Mouse (Mus musculus) frontal cortex, postnatal 10 days (tissue): Measurements from ENCODE around the gene Tmem240.
"Not testable (repeated sequence)": the region's sequence is repeated elsewhere in the genome, so short reads cannot be mapped to it uniquely, and the experiment has no call there.

Experiments
- DNase-seq, 2 experiments: peaks; one replicate each; pipeline ENCODE4 v3.0.0; 2022; ENCODE audit warnings: low spot score in 2 of 2, mixed read lengths in 1 of 2

Tmem240 gene

DNA sequence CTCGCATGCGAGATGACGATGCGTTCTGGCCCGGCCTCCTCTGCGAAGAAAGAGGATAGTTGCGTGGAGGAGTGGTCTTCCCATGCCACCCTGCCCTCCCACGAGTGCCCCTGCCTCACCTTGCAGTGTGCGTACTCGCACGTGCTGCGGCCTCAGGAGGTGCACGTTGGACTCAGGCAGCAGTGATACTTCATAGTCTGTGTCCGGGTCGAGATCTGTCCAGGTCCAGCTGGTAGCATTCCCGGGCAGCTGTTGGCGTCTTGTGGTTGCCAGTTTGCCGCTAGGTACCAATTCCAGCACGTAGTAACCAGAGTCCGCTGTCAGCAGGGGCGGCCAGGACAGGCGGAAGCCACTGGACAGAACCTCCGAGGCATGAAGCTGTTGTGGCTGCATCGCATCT lies 36.0 kb downstream of the Tmem240 start:
- peak in 1 of 2 experiments; percentile 41 for DNase-seq

DNA sequence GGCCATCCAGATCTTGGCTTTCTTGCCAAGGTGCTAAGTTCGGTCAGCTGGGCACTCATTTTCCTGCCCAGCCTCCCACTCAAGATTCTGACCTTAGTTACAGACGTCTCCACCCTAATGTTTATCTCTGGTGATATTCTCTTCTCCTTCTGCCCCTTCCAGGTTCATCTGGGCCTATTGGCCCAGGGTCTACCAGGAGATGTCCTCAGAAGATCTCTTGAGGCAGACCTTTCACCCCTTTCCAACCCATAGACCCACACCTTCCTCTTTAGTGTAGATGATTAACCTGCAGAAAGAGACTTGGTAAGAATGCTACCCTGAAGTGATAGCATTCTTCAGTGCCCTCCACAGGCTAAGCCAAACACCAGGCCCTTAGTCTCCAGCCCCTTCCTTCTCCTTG lies 37.1 kb downstream of the Tmem240 start:
- DNase-seq = peak in 1 of 2 experiments; percentile 4

- DNase-seq = no peak
These were observed 38.2 kb downstream of the Tmem240 start for GRCm38 (mm10) chr4:155772786-155773185.

- no peak for DNase-seq
These were observed 38.9 kb downstream of the Tmem240 start for GRCm38 (mm10) chr4:155773335-155774078.

GRCm38 (mm10) chr4:155774280-155774754 lies 39.7 kb downstream of the Tmem240 start, which contains the start of gene Vwa1:
Vwa1 (minus strand) TSS chr4:155774698.
- peak; percentile 82 to 84 for DNase-seq

GRCm38 (mm10) chr4:155774971-155775740 lies 40.6 kb downstream of the Tmem240 start:
- peak in 1 of 2 experiments; percentile 77 for DNase-seq

DNA sequence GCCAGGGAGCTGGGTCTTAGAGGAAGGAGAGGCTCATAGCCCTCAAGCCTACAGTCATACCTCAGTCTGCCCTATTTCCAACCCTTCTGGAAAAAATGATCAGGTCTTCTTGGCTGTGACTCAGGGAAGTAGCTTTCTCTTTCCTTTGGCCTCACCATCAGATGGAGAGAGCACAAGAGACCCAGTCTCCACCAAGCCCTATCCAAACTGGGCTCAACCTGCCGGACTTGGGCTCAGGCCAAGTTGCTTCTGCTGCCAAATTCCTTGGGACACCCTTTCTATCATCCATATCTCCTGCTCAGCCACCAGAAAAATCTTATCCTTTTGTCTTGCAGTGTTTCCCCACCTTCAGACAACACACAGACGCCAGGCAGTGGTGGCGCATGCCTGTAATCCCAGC lies 41.3 kb downstream of the Tmem240 start:
- DNase-seq = no peak

DNA sequence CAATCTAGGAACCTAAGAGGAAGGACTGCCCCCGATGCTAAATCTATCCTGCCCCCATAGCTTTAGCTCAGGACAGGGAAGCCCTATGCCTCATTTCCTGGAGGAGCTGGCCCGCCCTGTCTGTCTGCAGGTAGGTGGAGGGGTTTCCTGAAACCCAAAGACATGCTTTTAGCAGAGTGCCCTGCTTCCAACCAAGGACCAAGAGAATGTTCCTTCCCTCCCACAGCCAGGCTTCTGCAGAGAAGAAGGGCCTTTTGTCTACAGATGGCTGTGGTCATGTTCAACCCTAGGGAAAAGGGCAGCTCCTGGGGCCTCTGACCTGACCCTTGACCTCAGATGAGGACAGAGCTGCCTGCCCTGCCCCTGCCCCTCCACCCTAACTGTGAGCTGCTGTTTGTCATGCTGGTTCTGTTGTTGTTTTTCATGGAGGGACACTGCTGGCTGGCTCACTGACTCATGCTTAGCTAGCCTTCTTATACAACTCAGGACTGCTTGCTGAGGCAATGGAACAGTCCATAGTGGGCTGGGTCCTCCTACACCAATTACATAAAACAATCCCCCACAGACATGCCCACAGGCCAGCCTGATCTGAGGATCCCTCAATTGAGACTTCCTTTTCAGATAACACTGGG lies 42.2 kb downstream of the Tmem240 start:
- no peak for DNase-seq

DNA sequence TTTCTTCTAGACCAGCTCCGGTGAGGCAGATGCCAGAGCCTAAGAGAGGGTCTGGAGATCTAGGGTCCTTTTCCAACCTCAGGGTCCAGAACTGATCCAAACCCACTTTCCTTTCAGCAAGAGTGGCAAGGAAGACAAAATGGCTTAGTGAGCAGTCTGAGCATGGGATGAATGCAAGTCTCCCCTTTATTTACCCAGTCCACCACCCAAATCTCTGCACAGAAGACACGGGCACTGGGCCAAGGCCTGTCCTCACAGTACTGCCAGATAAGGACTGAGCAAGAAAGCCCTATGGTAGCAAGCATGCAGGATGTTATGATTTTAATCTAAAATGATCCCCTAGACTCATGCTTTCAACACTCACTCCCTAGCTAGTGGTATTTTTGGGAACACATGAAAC lies 43.2 kb downstream of the Tmem240 start:
- DNase-seq = no peak

- DNase-seq = no peak
These were observed 44.9 kb downstream of the Tmem240 start for GRCm38 (mm10) chr4:155779498-155779897.

DNA sequence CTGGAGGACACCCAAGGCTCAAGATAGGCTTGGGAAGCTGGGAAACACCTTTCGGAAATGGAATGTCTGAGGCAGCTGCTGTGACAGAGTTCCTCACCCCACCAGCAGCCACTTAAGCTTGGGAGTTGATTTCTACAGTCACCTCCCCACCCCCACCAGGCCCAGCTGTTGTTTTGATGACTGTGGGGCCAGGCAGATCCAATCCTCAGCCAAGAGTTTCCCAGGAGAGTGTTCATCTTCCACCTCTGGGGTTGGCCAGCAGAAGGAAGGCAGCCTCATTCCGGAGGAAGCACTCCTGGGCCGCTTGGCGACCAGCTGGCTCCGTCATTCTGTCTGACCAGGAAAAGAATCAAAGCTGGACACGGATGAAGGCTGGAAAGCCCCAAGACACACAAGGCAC lies 46.3 kb downstream of the Tmem240 start:
- DNase-seq = no peak

DNA sequence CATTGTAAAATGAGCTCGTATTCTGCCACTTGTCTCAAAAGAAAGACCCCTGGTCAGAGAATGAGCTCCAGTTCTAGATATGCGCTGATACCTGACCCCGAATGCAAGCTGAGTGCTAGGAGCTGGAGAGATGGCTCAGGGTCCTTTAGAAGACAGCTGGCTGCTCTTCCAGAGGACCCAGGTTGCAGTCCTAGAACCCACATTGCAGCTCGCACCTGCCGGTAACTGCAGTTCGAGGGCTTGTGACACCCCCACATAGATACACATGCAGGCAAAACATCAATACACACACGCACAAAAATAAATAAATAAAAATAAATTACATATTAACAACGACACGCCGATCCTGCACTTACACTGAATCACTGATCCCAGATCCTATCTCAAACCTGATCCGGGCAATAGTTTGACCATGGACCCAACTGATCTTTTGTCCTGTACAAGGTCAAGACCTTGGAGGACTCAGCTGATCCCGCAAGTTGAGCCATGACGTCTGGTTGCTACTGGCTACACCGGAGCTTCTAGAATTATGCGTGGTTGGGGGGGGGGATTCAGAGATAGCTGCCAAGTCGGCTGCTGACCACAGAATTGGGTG lies 49.0 kb downstream of the Tmem240 start:
- DNase-seq = no peak

- peak; percentile 69 to 80 for DNase-seq
These were observed 49.6 kb downstream of the Tmem240 start for GRCm38 (mm10) chr4:155784081-155784701.

DNA sequence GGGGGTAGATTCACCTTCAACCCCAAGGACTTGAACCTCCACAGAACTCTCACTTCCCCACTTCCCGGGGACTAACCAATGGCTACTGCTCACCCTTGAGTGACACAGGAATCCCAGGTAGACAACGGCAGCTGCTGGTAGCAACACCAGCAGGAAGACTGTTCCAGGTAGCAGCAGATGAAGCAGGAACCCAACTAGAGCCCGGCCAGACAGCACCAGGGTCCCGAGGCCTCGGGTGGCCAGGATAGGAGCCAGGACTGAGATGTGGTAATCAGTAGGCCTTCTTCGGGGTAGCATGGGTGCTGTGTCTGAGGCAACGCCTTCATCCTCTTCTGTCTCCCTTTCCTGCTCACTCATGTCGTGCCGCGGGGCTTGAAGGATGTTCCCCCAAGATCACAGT lies 50.6 kb downstream of the Tmem240 start:
- DNase-seq = no peak

DNA sequence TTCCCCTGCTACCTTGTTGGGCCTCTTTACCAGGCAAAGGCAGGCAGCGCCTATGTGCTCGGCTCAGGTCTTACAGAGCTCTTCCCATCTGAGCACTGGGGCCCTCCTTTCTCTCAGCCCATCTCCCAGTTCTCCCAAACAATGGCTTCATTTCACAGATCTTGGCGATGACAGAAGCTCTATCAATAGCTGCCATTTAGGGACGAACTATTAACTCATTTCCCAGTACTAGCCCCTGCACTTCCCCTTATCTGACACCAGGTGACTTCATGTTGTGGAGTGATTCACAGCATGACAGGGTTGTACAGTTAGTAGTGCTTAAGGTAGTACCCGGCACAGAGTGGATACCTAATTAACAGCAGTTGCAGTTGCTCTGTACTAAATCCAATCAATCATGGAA lies 51.2 kb downstream of the Tmem240 start, which contains the start of gene Tmem88b:
Tmem88b (minus strand) TSS at position 56 of the 400 bp plus-strand sequence.
- DNase-seq = no peak

DNA sequence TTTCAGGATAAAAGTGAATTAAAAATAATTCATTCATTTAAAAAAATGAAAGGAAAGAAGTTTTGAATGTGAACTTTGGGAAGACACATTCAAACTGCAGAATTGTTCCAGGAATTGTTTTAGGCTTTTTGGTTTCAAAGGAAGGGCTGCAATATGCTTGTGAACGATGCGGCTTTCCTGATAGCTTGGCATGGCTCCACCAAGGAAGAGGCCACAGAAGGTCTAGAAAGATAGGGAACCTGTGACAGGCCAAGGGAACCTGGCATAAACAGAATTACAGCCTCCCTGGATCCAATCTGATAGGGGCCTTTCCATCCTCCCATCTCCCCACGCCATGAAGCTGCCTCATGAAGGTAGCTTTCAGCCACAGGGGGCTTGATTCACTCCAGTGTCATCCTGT lies 53.7 kb downstream of the Tmem240 start:
- DNase-seq = no peak

DNA sequence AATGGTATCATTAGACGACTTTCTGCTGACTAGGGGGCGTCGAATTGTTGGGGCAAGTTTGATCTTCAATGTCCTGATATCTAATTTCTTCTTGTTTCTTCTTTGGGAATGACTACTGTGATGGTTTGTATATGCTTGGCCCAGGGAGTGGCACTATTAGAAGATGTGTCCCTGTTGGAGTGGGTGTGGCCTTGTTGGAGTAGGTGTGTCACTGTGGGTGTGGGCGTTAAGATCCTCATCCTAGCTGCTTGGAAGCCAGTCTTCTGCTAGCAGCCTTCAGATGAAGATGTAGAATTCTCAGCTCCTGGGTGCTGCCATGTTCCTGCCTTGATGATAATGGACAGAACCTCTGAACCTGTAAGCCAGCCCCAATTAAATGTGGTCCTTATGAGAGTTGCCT lies 54.2 kb downstream of the Tmem240 start:
- DNase-seq = not testable (repeated sequence)

GRCm38 (mm10) chr4:155790021-155790489 lies 55.5 kb downstream of the Tmem240 start, which contains the start of gene Ankrd65:
Ankrd65 (plus strand) TSS chr4:155790439.
- DNase-seq = no peak
